Mouse (Mus musculus) limb, embryonic 11.5 days (tissue): ENCODE data around the gene Vstm5. TPM values are rescaled to one million over a fixed set of nuclear protein-coding genes. Genes with fewer than 3 reads are reported as not detected.
"Not testable (repeated sequence)": the region's sequence is repeated elsewhere in the genome, so short reads cannot be mapped to it uniquely, and the experiment has no call there.

ENCODE experiments used
- ATAC-seq: fragments of 200-750 bp; cut with Nextera tagmentation; 2 replicates; pipeline ENCODE4 v1.8.0; 2017; ENCODE audit warnings: low read depth; ENCODE audit not compliant: insufficient number of reproducible peaks, low FRiP score, low TSS enrichment
- DNase-seq: peaks from one replicate; pipeline ENCODE4 v3.0.0-alpha.2; 2015; ENCODE audit warnings: low spot score
- H3K27ac ChIP-seq: fragments of 300-500 bp; sonication (generic); replicated peaks from 2 replicates; pipeline ENCODE4 v1.5.1; 2014; ENCODE audit warnings: low read depth, mild to moderate bottlenecking, low read length
- H3K27me3 ChIP-seq: fragments of 300-500 bp; sonication (generic); 2 replicates; pipeline ENCODE4 v1.6.1; 2014; ENCODE audit warnings: mild to moderate bottlenecking, low read length, mixed read lengths; ENCODE audit not compliant: control insufficient read depth, insufficient read depth
- H3K36me3 ChIP-seq: fragments of 300-500 bp; sonication (generic); 2 replicates; pipeline ENCODE4 v1.6.1; 2014; ENCODE audit warnings: mild to moderate bottlenecking, low read length, moderate library complexity, mixed read lengths; ENCODE audit not compliant: control insufficient read depth, insufficient read depth
- H3K4me1 ChIP-seq: fragments of 300-500 bp; sonication (generic); 2 replicates; pipeline ENCODE4 v1.6.1; 2014; ENCODE audit warnings: low read length, mixed read lengths; ENCODE audit not compliant: control insufficient read depth, insufficient read depth
- H3K4me2 ChIP-seq: fragments of 300-500 bp; sonication (generic); 2 replicates; pipeline ENCODE4 v1.6.1; 2014; ENCODE audit warnings: low read depth, mild to moderate bottlenecking, moderate library complexity; ENCODE audit not compliant: severe bottlenecking
- H3K4me3 ChIP-seq: fragments of 300-500 bp; sonication (generic); 2 replicates; pipeline ENCODE4 v1.5.1; 2014; ENCODE audit warnings: low read depth, low read length
- H3K9ac ChIP-seq: fragments of 300-500 bp; sonication (generic); 2 replicates; pipeline ENCODE4 v1.6.1; 2014; ENCODE audit warnings: mild to moderate bottlenecking, low read length
- H3K9me3 ChIP-seq: fragments of 300-500 bp; sonication (generic); 2 replicates; pipeline ENCODE4 v1.6.1; 2016; ENCODE audit warnings: low read length; ENCODE audit not compliant: control insufficient read depth
- WGBS: fragments of 180-500 bp; shearing (Covaris S2); extraction: QIAGEN DNeasy Blood & Tissue Kit; methylation state at CpG from one replicate; pipeline ENCODE4 v1.1.7; 2014; 5-methylcytosine and 5-hydroxymethylcytosine counted together
- polyA plus RNA-seq: library from polyadenylated mRNA; unstranded; fragments of >200 nt; fragmentation: Nextera tagmentation; extraction: Ambion mirVana; gene quantifications from 2 replicates; pipeline ENCODE4 v1.2.1, GENCODE M21; 2014

Vstm5 gene
- polyA plus RNA-seq, 1 experiment from 2014 or later, result 1.5 TPM

DNA sequence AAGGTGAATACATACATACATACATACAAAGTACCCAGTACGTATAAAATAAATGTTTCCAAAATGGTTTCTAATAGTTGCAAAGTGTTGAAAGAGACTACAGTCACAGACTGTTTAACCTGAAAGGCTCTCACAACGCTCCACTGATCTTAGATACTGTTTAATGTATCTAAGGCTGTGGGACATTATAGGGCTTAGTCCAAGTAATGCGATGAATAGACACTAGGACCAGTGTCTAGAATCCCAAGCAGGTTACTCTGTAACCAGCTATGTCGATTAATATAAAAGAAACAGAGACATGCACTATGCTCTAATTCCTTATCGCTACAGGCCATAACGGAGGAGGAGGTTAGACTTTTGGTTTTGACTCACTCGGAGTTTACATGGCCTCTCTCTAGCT, 58.3 kb downstream of the Vstm5 start:
- no peak overlapping the region for H3K9ac ChIP-seq
- no peaks in the 10 kb centered on the region for H3K9me3 ChIP-seq
- H3K36me3 ChIP-seq, result no peaks in the 10 kb centered on the region
- H3K4me1 ChIP-seq, result no peaks in the 10 kb centered on the region
- DNase-seq (no peak), ATAC-seq (no peak)
- H3K4me3 ChIP-seq, result no peak overlapping the region
- 88% methylated on average over 7 of the region's 7 CpGs for WGBS
- H3K4me2 ChIP-seq, result no peak overlapping the region
- no peak overlapping the region for H3K27ac ChIP-seq
- H3K27me3 ChIP-seq, result no peaks in the 10 kb centered on the region

- H3K27me3 ChIP-seq, result no peaks in the 10 kb centered on the region
- no peaks in the 10 kb centered on the region for H3K9me3 ChIP-seq
- no peak overlapping the region for H3K27ac ChIP-seq
- H3K4me2 ChIP-seq, result no peak overlapping the region
- 8% methylated on average over 2 of the region's 2 CpGs for WGBS
- H3K36me3 ChIP-seq, result no peaks in the 10 kb centered on the region
- ATAC-seq, result no peak
- H3K9ac ChIP-seq, result no peak overlapping the region
- no peak overlapping the region for H3K4me3 ChIP-seq
- no peaks in the 10 kb centered on the region for H3K4me1 ChIP-seq
- no peak for DNase-seq
These were observed 59.6 kb downstream of the Vstm5 start for GRCm38 (mm10) chr9:15298451-15298850.

- H3K9me3 ChIP-seq, result no peaks in the 10 kb centered on the region
- no peak for ATAC-seq
- H3K27ac ChIP-seq, result no peak overlapping the region
- 89% methylated on average over 5 of the region's 5 CpGs for WGBS
- H3K4me3 ChIP-seq, result no peak overlapping the region
- H3K9ac ChIP-seq, result no peak overlapping the region
- no peak overlapping the region for H3K4me2 ChIP-seq
- no peaks in the 10 kb centered on the region for H3K27me3 ChIP-seq
- no peak for DNase-seq
- no peaks in the 10 kb centered on the region for H3K4me1 ChIP-seq
- no peaks in the 10 kb centered on the region for H3K36me3 ChIP-seq
These were observed 61.2 kb downstream of the Vstm5 start for GRCm38 (mm10) chr9:15300056-15300455.

GRCm38 (mm10) chr9:15301399-15301798, 62.6 kb downstream of the Vstm5 start:
- no peaks in the 10 kb centered on the region for H3K4me1 ChIP-seq
- ATAC-seq (no peak), DNase-seq (peak; percentile 24)
- no peak overlapping the region; the same call in 1 of the 2 replicates for H3K27ac ChIP-seq
- 37% methylated on average over 6 of the region's 6 CpGs for WGBS
- H3K4me2 ChIP-seq, result no peak overlapping the region
- H3K27me3 ChIP-seq, result no peaks in the 10 kb centered on the region
- H3K36me3 ChIP-seq, result no peaks in the 10 kb centered on the region
- no peak overlapping the region for H3K9ac ChIP-seq
- no peak overlapping the region for H3K4me3 ChIP-seq
- H3K9me3 ChIP-seq, result no peaks in the 10 kb centered on the region

DNA sequence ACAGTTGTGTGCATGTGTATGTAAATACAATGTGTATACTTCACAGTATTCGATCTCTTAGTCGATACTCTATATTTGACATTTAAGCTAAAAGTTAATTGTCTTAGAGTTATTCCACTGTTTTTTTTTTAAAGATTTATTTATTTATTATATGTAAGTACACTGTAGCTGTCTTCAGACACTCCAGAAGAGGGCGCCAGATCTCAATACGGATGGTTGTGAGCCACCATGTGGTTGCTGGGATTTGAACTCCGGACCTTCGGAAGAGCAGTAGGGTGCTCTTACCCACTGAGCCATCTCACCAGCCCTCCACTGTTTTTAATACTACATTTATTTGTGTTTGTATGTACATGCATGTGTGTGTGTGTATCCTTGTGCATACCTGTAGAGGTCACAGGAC, 63.2 kb downstream of the Vstm5 start:
- not testable (repeated sequence) for H3K4me1 ChIP-seq, DNase-seq, H3K27me3 ChIP-seq, H3K4me2 ChIP-seq, H3K27ac ChIP-seq, H3K9me3 ChIP-seq, H3K9ac ChIP-seq, H3K36me3 ChIP-seq, H3K4me3 ChIP-seq, ATAC-seq
- 80% methylated on average over 6 of the region's 6 CpGs for WGBS

GRCm38 (mm10) chr9:15302881-15303280, 64.0 kb downstream of the Vstm5 start:
- 63% methylated on average over 2 of the region's 2 CpGs for WGBS
- no peak overlapping the region for H3K27ac ChIP-seq
- H3K4me3 ChIP-seq, result no peak overlapping the region
- no peak overlapping the region for H3K4me2 ChIP-seq
- no peaks in the 10 kb centered on the region for H3K9me3 ChIP-seq
- ATAC-seq (no peak), DNase-seq (no peak)
- H3K4me1 ChIP-seq, result peaks cover 9% of the 10 kb centered on the region
- no peak overlapping the region for H3K9ac ChIP-seq
- H3K27me3 ChIP-seq, result no peaks in the 10 kb centered on the region
- no peaks in the 10 kb centered on the region for H3K36me3 ChIP-seq

DNA sequence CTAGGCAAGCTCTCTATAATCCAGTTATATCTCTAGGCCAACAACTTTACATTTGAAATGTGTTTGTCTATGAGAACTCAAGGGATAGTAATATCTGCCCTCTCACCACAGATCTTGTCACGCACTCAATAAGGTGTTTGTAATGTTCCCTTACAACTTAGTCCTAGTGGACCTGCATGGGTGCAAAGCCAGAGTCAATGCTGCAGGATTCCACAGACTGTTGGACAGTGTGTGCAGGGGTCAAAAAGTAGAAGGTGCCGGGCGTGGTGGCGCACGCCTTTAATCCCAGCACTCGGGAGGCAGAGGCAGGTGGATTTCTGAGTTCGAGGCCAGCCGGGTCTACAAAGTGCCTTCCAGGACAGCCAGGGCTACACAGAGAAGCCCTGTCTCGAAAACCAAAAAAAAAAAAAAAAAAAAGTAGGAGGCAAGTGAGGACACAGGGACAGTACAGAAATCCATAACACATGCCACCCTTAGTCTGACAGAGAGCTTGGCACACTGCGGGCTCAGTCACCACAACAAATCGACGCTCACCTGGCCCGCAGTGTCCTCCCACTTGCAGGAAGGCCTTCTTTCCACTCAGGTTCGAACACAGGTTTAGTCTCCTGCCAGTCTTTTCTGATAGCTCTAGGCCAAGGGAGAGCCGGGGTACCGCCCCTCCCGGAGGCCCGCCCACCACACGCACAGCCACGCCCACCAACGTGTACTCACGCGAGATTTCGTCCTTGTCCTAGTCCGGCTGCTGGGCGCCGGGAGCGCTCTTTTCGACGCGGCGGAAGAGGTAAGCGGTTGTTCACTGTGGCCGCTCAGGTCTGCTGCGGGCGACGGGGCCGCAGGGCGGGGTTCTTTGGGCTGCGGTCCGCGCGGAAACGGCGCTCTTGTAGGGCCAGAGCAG, 66.9 kb downstream of the Vstm5 start, which contains the start of gene Taf1d:
Gene Taf1d, plus strand, starts transcription at position 712 of the 895 bp plus-strand sequence.
- Histone ChIP-seq H3K9ac (peak within 1 kb of the TSS; percentile 98), H3K4me2 (peak within 1 kb of the TSS; percentile 68), H3K27me3 (no peaks in the 10 kb centered on the region), H3K9me3 (no peaks in the 10 kb centered on the region), H3K4me1 (peaks cover 9% of the 10 kb centered on the region), H3K27ac (peak within 1 kb of the TSS; percentile 92), H3K4me3 (peak within 1 kb of the TSS; percentile 75), H3K36me3 (peaks cover 13% of the 10 kb centered on the region)
- WGBS, result 13% methylated on average over 45 of the region's 45 CpGs
- DNase-seq (peak; percentile 98), ATAC-seq (peak; percentile 97)

GRCm38 (mm10) chr9:15306398-15307119, 67.7 kb downstream of the Vstm5 start, which contains the start of gene 4931406C07Rik:
4931406C07Rik (minus strand) TSS chr9:15306448.
- H3K4me3 ChIP-seq, result peak within 1 kb of the TSS; percentile 75

More at GRCm38 (mm10) chr9:15306398-15307119, 67.7 kb downstream of the Vstm5 start, which contains the start of gene 4931406C07Rik:
- Histone ChIP-seq H3K4me2 (peak within 1 kb of the TSS; percentile 68), H3K36me3 (peaks cover 13% of the 10 kb centered on the region), H3K27ac (peak within 1 kb of the TSS; percentile 92), H3K27me3 (no peaks in the 10 kb centered on the region), H3K4me1 (peaks cover 9% of the 10 kb centered on the region), H3K9me3 (no peaks in the 10 kb centered on the region), H3K9ac (peak within 1 kb of the TSS; percentile 98)
- WGBS, result 1% methylated on average over 35 of the region's 35 CpGs
- ATAC-seq (peak; percentile 87), DNase-seq (no peak)
